Mouse (Mus musculus): ENCODE data around the gene Tcf7l1. TPM values are rescaled to one million over a fixed set of nuclear protein-coding genes. Genes with fewer than 3 reads are reported as not detected.

The Tcf7l1 gene
- polyA plus RNA-seq, 1 experiment, result 29.1 TPM

DNA sequence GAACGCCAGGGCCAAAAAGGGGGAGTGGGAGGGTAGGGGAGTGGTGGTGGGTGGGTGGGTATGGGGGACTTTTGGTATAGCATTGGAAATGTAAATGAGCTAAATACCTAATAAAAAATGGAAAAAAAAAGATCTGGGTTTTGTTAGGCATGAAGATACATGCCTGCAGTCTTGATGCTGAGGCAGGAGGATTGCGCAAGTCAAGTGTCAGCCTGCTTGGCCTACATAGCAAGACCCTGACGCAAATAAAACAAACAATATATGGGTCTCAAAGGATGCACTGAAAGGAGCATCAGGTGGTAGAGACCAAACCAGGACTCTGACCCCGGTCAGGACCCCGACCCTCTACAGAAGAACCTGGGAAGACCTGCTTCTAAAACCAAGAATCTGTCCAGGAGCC, 90.5 kb downstream of the Tcf7l1 start:
- WGBS, result 87% methylated on average over 5 of the region's 5 CpGs
- no peak overlapping the region for H3K27ac ChIP-seq (ENCODE audit: control insufficient read depth, insufficient read depth, low read depth, low read length, poor library complexity)
- TF ChIP-seq CTCF (IDR thresholded peaks at IDR 0.05; ENCODE audit: control insufficient read depth, insufficient read depth, low read length) (no peak), POLR2A (IDR thresholded peaks at IDR 0.05; ENCODE audit: borderline replicate concordance, control insufficient read depth, low read depth, low read length) (no peak)
- H3K4me1 ChIP-seq (ENCODE audit: control insufficient read depth, insufficient read depth, low read length), result no peaks in the 10 kb centered on the region
- H3K4me3 ChIP-seq (replicated peaks; ENCODE audit: control insufficient read depth, low read depth, low read length), result no peak overlapping the region

DNA sequence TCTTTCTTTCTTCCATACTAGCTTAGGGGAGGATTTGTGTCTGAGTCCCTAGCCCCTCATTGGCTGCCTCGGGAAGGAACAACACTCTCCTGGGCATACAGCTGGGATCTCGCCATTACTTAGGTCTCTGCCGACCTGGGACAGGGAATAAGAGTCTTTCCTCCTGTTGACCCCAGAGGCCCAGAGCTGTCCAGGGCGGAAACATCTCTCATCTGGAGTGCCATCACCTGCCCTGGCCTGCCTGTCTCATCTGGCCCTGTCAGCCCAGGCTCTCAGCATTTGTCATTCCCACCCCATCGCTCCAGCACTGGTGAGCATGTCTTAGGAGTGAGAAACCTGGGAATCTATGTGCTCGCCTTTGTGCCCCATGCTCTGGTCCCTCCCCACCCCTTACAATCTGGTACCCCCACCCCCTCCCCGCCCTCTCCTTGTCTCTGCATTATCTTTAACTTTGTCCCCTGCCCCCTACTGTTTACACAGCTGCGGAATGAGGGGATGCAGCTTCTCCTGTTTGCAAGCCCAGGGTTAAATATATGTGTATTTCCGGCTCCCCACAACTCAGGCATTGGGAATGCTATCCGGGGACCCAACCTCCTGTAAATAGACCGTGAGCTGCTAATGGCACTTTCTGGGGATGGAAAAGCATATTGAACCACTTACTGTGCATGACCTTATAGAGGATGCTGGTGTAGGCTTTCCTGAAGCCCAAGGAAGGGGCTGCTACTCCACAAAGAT, 92.3 kb downstream of the Tcf7l1 start:
- TF ChIP-seq POLR2A (IDR thresholded peaks at IDR 0.05; ENCODE audit: borderline replicate concordance, control insufficient read depth, low read depth, low read length) (no peak), CTCF (IDR thresholded peaks at IDR 0.05; ENCODE audit: control insufficient read depth, insufficient read depth, low read length) (no peak)
- no peaks in the 10 kb centered on the region; the same call in none of the 2 replicates for H3K4me1 ChIP-seq (ENCODE audit: control insufficient read depth, insufficient read depth, low read length)
- no peak overlapping the region for H3K4me3 ChIP-seq (replicated peaks; ENCODE audit: control insufficient read depth, low read depth, low read length)
- no peak overlapping the region for H3K27ac ChIP-seq (ENCODE audit: control insufficient read depth, insufficient read depth, low read depth, low read length, poor library complexity)
- WGBS, result 79% methylated on average over 11 of the region's 11 CpGs

DNA sequence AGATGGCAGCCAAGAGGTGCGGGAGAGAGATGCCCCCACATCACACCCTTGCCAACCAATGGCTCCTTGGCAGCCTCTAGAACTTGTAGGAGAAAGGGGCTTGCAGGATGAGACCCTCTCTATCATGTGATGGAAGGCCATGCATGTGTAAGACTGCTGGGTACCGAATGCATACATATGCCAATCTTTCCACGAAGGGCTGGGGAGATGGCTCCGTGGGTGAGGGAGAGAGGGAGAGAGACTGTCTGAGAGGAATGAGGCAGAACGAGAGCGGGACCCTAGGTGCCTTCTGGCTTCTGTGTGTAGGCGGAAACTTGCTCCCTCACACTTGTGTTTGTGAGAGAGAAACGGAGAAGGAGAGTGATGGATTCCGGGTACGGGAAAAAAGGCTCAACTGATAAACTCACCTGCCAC, 94.3 kb downstream of the Tcf7l1 start:
- no peak overlapping the region for H3K27ac ChIP-seq (ENCODE audit: control insufficient read depth, insufficient read depth, low read depth, low read length, poor library complexity)
- H3K4me1 ChIP-seq (ENCODE audit: control insufficient read depth, insufficient read depth, low read length), result no peaks in the 10 kb centered on the region; the same call in none of the 2 replicates
- no peak for TF ChIP-seq CTCF (IDR thresholded peaks at IDR 0.05; ENCODE audit: control insufficient read depth, insufficient read depth, low read length)
- TF ChIP-seq POLR2A (IDR thresholded peaks at IDR 0.05; ENCODE audit: borderline replicate concordance, control insufficient read depth, low read depth, low read length), result no peak
- 84% methylated on average over 10 of the region's 10 CpGs for WGBS
- no peak overlapping the region for H3K4me3 ChIP-seq (replicated peaks; ENCODE audit: control insufficient read depth, low read depth, low read length)

DNA sequence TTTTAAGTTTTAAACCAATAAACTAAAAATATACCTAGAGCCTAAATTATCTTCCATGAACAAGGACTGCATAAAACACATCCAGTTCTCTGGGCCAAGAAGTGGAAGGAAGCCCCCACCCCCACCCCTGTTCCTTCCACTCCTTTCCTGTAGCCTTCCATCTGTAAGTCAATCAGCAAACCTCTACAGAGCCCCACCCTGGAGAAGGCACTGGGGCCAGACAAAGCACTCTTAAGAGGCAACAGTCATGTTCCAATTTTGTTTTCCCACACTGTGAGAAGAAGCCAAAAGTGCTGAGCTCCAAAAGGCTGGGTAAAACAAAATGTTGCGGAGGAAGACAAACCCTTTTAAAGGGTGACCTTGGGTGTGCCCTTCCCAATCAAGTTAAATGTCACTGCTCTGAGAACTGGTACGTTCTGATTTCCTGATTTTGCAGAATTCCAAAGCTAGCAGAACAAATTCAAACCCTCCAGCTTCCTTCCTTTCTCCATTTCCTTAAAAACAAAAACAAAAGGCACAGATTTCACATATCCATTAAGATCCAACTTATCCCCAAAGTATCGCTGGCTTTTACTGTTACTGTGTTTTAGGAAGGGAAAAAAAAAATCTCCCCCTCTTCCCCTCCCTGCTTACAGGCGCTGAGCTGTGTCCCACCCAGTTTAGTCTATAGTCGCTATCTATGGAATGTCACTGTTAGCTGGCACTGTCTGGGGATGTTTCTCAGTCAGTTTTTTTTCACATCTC, 94.8 kb downstream of the Tcf7l1 start:
- no peak for TF ChIP-seq POLR2A (IDR thresholded peaks at IDR 0.05; ENCODE audit: borderline replicate concordance, control insufficient read depth, low read depth, low read length)
- 70% methylated on average over 5 of the region's 5 CpGs for WGBS
- H3K4me1 ChIP-seq (ENCODE audit: control insufficient read depth, insufficient read depth, low read length), result no peaks in the 10 kb centered on the region; the same call in none of the 2 replicates
- no peak overlapping the region for H3K4me3 ChIP-seq (replicated peaks; ENCODE audit: control insufficient read depth, low read depth, low read length)
- no peak overlapping the region for H3K27ac ChIP-seq (ENCODE audit: control insufficient read depth, insufficient read depth, low read depth, low read length, poor library complexity)

DNA sequence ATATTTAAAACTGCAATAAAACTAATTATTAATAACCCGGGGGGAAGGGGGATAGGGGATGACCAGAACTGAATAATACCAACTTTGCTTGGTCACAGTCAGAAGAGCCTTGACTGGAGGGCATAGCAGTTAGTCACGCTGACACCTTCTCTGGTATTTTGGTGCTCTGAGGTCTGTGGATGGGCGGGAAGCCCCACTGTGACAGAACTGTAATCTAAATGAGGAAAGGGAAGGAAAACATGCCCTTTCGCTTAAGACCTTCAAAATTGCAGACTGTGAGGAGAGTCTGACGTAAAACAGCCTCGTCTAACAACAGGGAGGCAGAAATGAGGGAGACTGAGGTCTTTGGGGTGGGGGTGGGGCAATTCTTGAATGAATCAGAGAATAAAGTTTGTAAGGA, 96.6 kb downstream of the Tcf7l1 start:
- TF ChIP-seq POLR2A (IDR thresholded peaks at IDR 0.05; ENCODE audit: borderline replicate concordance, control insufficient read depth, low read depth, low read length) (no peak), CTCF (IDR thresholded peaks at IDR 0.05; ENCODE audit: control insufficient read depth, insufficient read depth, low read length) (no peak)
- Histone ChIP-seq H3K27ac (ENCODE audit: control insufficient read depth, insufficient read depth, low read depth, low read length, poor library complexity) (no peak overlapping the region), H3K4me1 (ENCODE audit: control insufficient read depth, insufficient read depth, low read length) (no peaks in the 10 kb centered on the region; the same call in none of the 2 replicates), H3K4me3 (replicated peaks; ENCODE audit: control insufficient read depth, low read depth, low read length) (no peak overlapping the region)
- WGBS, result 62% methylated on average over 6 of the region's 6 CpGs

DNA sequence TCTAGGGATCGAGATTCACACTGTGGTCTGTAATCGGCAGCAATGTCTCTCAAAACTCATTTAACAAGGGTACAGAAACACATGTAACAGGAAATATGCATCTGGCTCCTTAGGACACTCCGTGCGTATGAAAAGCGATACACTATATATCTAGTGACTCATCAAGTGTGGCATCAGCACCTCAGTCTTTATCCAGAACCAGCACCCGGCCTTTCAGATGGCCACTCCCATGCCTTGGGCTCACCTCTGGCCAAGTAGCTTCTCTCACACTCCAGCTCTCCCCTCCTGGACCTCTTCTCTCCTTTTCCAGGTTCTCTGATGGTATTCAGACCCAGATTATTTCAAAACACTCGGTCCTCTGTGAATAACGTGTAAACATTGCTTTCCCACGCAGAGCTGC, 97.5 kb downstream of the Tcf7l1 start:
- Histone ChIP-seq H3K4me1 (ENCODE audit: control insufficient read depth, insufficient read depth, low read length) (no peaks in the 10 kb centered on the region; the same call in none of the 2 replicates), H3K27ac (ENCODE audit: control insufficient read depth, insufficient read depth, low read depth, low read length, poor library complexity) (no peak overlapping the region), H3K4me3 (replicated peaks; ENCODE audit: control insufficient read depth, low read depth, low read length) (no peak overlapping the region)
- WGBS, result 84% methylated on average over 9 of the region's 9 CpGs
- TF ChIP-seq CTCF (IDR thresholded peaks at IDR 0.05; ENCODE audit: control insufficient read depth, insufficient read depth, low read length), result no peak
- no peak for TF ChIP-seq POLR2A (IDR thresholded peaks at IDR 0.05; ENCODE audit: borderline replicate concordance, control insufficient read depth, low read depth, low read length)

DNA sequence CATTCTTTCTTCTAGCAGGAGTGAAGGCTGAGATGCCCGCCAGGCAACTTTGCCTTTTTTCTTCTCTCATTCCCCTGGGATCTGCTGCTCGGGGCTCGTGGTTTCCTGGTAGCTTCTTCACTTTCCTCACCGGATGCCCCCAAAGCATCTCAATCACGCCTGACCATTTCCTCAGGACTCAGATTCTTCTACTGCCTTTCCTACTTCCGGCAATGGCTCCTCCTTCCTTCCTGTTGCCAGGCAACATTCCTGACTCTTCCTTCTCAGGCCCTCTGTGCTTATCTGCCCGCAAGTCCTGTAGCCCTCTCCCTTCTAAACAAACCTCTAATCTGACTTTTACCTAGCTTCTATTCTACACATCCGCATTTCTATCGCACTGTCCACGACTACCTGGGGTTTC, 98.5 kb downstream of the Tcf7l1 start:
- Histone ChIP-seq H3K27ac (ENCODE audit: control insufficient read depth, insufficient read depth, low read depth, low read length, poor library complexity) (no peak overlapping the region), H3K4me3 (replicated peaks; ENCODE audit: control insufficient read depth, low read depth, low read length) (no peak overlapping the region), H3K4me1 (ENCODE audit: control insufficient read depth, insufficient read depth, low read length) (no peaks in the 10 kb centered on the region; the same call in none of the 2 replicates)
- TF ChIP-seq POLR2A (IDR thresholded peaks at IDR 0.05; ENCODE audit: borderline replicate concordance, control insufficient read depth, low read depth, low read length) (no peak), CTCF (IDR thresholded peaks at IDR 0.05; ENCODE audit: control insufficient read depth, insufficient read depth, low read length) (no peak)
- WGBS, result 68% methylated on average over 10 of the region's 10 CpGs

DNA sequence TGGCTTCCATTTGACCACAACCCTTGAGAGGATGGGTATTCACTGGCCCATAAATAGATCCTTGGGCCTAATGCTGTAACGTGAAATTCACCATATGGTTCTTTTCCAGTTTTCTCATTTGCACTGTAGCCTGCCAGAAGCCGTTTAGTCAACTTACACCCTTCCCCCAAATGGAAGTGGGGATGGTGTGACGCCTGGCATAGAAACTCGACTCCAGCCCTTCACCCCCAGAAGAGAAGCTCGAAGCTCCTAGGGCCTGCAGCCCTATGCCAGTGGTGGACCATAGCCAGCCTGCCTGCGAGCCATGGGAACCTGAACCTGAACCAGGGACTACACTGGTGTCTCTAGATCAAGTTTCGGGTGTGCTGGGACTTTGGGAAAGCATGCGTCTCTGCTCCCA, 99.1 kb downstream of the Tcf7l1 start:
- Histone ChIP-seq H3K27ac (ENCODE audit: control insufficient read depth, insufficient read depth, low read depth, low read length, poor library complexity) (no peak overlapping the region), H3K4me3 (replicated peaks; ENCODE audit: control insufficient read depth, low read depth, low read length) (no peak overlapping the region), H3K4me1 (ENCODE audit: control insufficient read depth, insufficient read depth, low read length) (no peaks in the 10 kb centered on the region; the same call in none of the 2 replicates)
- no peak for TF ChIP-seq POLR2A (IDR thresholded peaks at IDR 0.05; ENCODE audit: borderline replicate concordance, control insufficient read depth, low read depth, low read length)
- no peak for TF ChIP-seq CTCF (IDR thresholded peaks at IDR 0.05; ENCODE audit: control insufficient read depth, insufficient read depth, low read length)
- 79% methylated on average over 8 of the region's 8 CpGs for WGBS

Data from bone marrow, adult 2 months (tissue).